Mouse (Mus musculus) adrenal gland, postnatal 25 days (tissue): ENCODE measurements at regions not wholly inside any gene's neighbourhood (a gene's known extent, or its start where the extent isn't known, plus 50 kb on each side); places are given as distances from the start of the nearest gene placed in this dataset.

Experiments used
- DNase-seq: peaks from one replicate; pipeline ENCODE4 v3.0.0; 2021; ENCODE audit warnings: mixed read lengths

GRCm38 (mm10) chr10:65845096-65845624 lies 1250.8 kb upstream of the Jmjd1c start:
- peak; percentile 1 for DNase-seq

- DNase-seq, result no peak
Measured at GRCm38 (mm10) chr10:65846136-65846535, 1249.8 kb upstream of the Jmjd1c start.

- no peak for DNase-seq
Measured at GRCm38 (mm10) chr10:65847622-65848021, 1248.3 kb upstream of the Jmjd1c start.

GRCm38 (mm10) chr10:65889881-65890280 lies 1206.0 kb upstream of the Jmjd1c start:
- no peak for DNase-seq

GRCm38 (mm10) chr10:65907571-65907970 lies 1188.4 kb upstream of the Jmjd1c start:
- no peak for DNase-seq

- no peak for DNase-seq
Measured at GRCm38 (mm10) chr10:65912518-65912917, 1183.4 kb upstream of the Jmjd1c start.

GRCm38 (mm10) chr10:65932077-65932476 lies 1163.8 kb upstream of the Jmjd1c start:
- no peak for DNase-seq

GRCm38 (mm10) chr10:65948587-65948986 lies 1147.3 kb upstream of the Jmjd1c start:
- DNase-seq, result no peak

GRCm38 (mm10) chr10:65962441-65962840 lies 1133.5 kb upstream of the Jmjd1c start:
- no peak for DNase-seq

- DNase-seq, result no peak
Measured at GRCm38 (mm10) chr10:65969770-65970169, 1126.2 kb upstream of the Jmjd1c start.
